Mouse (Mus musculus) 416B (cell line): ENCODE results near the gene Actr10.

ENCODE experiments used
- DNase-seq: peaks from one replicate; pipeline ENCODE4 v3.0.0; 2011; ENCODE audit warnings: low read depth

Gene Actr10

GRCm38 (mm10) chr12:70967581-70967980 lies 29.9 kb downstream of the Actr10 start:
- DNase-seq: peak; percentile 54

GRCm38 (mm10) chr12:70968141-70968790 lies 30.6 kb downstream of the Actr10 start:
- peak; percentile 75 for DNase-seq

- DNase-seq: peak; percentile 95
These were observed 31.2 kb downstream of the Actr10 start for GRCm38 (mm10) chr12:70968791-70969307.

GRCm38 (mm10) chr12:70969485-70970184 lies 32.0 kb downstream of the Actr10 start:
- DNase-seq: peak; percentile 95

- DNase-seq: peak; percentile 26
These were observed 36.2 kb downstream of the Actr10 start for GRCm38 (mm10) chr12:70973831-70974230.

GRCm38 (mm10) chr12:70974441-70975266 lies 37.0 kb downstream of the Actr10 start, which contains the start of gene Psma3:
Gene Psma3, plus strand, starts transcription at chr12:70974621.
- peak; percentile 98 for DNase-seq

GRCm38 (mm10) chr12:70975406-70975805 lies 37.7 kb downstream of the Actr10 start:
- DNase-seq: peak; percentile 43

GRCm38 (mm10) chr12:70975891-70976290 lies 38.2 kb downstream of the Actr10 start:
- DNase-seq: no peak

GRCm38 (mm10) chr12:70978345-70978744 lies 40.7 kb downstream of the Actr10 start:
- DNase-seq: peak; percentile 29

- DNase-seq: no peak
These were observed 47.3 kb downstream of the Actr10 start for GRCm38 (mm10) chr12:70984855-70985550.

- no peak for DNase-seq
These were observed 59.6 kb downstream of the Actr10 start for GRCm38 (mm10) chr12:70997225-70997624.

- DNase-seq: peak; percentile 91
These were observed 61.8 kb downstream of the Actr10 start for GRCm38 (mm10) chr12:70999423-70999903.

- peak; percentile 20 for DNase-seq
These were observed 62.7 kb downstream of the Actr10 start for GRCm38 (mm10) chr12:71000344-71000743.

- DNase-seq: no peak
These were observed 63.8 kb downstream of the Actr10 start for GRCm38 (mm10) chr12:71001456-71001855.

- DNase-seq: peak; percentile 54
These were observed 66.2 kb downstream of the Actr10 start for GRCm38 (mm10) chr12:71003760-71004426.

- DNase-seq: no peak
These were observed 68.5 kb downstream of the Actr10 start for GRCm38 (mm10) chr12:71006141-71006540.

GRCm38 (mm10) chr12:71006901-71007300 lies 69.2 kb downstream of the Actr10 start:
- DNase-seq: peak; percentile 58

- no peak for DNase-seq
These were observed 72.1 kb downstream of the Actr10 start for GRCm38 (mm10) chr12:71009769-71010168.
